Mouse (Mus musculus) heart, embryonic 15.5 days (tissue): Measurements from ENCODE around the gene Hspa13. TPM values are rescaled to one million over a fixed set of nuclear protein-coding genes. Genes with fewer than 3 reads are reported as not detected.
A peak's percentile ranks its signal among the peaks of the same experiment; 100 is the strongest.

Experiments used
- ATAC-seq: fragments of 200-750 bp; cut with Nextera tagmentation; replicated peaks from 2 replicates; pipeline ENCODE4 v1.8.0; 2017; ENCODE audit warnings: low read depth, moderate TSS enrichment; ENCODE audit not compliant: insufficient number of reproducible peaks, insufficient read depth, low FRiP score
- H3K27ac ChIP-seq: fragments of 300-500 bp; sonication (generic); 2 replicates; pipeline ENCODE4 v1.5.1; 2015; ENCODE audit warnings: mild to moderate bottlenecking, inconsistent platforms
- H3K27me3 ChIP-seq: fragments of 300-500 bp; sonication (generic); 2 replicates; pipeline ENCODE4 v1.6.1; 2015; ENCODE audit warnings: inconsistent platforms
- H3K36me3 ChIP-seq: fragments of 300-500 bp; sonication (generic); 2 replicates; pipeline ENCODE4 v1.6.1; 2015; ENCODE audit warnings: mild to moderate bottlenecking, inconsistent platforms
- H3K4me1 ChIP-seq: fragments of 300-500 bp; sonication (generic); replicated peaks from 2 replicates; pipeline ENCODE4 v1.6.1; 2015; ENCODE audit warnings: inconsistent platforms
- H3K4me2 ChIP-seq: fragments of 300-500 bp; sonication (generic); 2 replicates; pipeline ENCODE4 v1.6.1; 2015; ENCODE audit warnings: inconsistent platforms, mild to moderate bottlenecking, moderate library complexity
- H3K4me3 ChIP-seq: fragments of 300-500 bp; sonication (generic); 2 replicates; pipeline ENCODE4 v1.5.1; 2015; ENCODE audit warnings: mild to moderate bottlenecking, inconsistent platforms
- H3K9ac ChIP-seq: fragments of 300-500 bp; sonication (generic); 2 replicates; pipeline ENCODE4 v1.6.1; 2015; ENCODE audit warnings: mild to moderate bottlenecking, inconsistent platforms
- H3K9me3 ChIP-seq: fragments of 300-500 bp; sonication (generic); replicated peaks from 2 replicates; pipeline ENCODE4 v1.6.1; 2016; ENCODE audit warnings: inconsistent platforms
- WGBS: fragments of 180-500 bp; shearing (Covaris S2); methylation state at CpG from one replicate; pipeline ENCODE4 v1.1.7; 2015; ENCODE audit warnings: mixed read lengths; 5-methylcytosine and 5-hydroxymethylcytosine counted together
- polyA plus RNA-seq: library from polyadenylated mRNA; unstranded; fragments of >200 nt; fragmentation: Nextera tagmentation; extraction: Ambion mirVana; gene quantifications from 2 replicates; pipeline ENCODE4 v1.2.1, GENCODE M21; 2015

Hspa13 gene
- 18.0 and 18.8 TPM in 2 replicates for polyA plus RNA-seq

DNA sequence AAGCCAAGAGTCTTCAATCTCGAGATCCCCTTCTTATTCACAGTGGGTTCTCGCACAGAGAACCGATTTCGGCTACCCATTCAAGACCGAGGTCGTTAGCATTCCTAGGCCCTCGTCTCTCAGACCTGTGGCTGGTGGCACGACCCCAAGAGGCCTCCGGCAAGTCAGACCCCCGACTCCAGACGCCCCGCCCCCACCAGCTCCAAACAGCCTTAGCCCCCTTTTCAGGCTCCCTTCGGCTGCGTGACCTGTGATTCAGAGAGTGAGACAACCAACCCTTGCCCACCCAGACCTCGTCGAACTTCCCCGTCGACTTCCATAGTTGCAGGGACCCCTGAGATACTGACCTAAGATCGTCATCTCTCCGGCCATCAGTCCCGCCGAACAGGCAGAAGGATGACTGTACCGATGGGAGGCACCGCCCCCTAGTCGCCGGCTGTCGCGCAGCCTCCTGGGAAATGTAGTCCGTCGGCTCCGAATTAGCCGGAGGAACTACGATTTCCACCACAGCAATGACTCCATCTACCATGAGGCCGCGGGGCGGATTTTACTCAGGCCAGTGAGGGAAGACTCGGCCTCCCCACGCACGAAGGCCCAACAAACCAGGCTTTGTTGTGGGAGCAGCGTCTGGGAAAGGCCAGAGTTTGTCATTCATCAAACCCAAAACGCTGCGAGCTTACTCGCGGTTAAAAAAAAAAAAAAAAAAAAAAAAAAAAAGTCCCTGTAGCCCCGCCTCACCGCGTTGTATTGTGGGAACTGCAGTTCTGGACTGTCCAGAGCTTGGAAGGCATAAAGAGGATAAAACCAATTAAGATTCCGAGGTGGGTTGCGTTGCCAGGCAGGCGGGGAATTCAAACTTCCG is at the start of gene Hspa13:
Gene Hspa13, minus strand, starts transcription at position 717 of the 862 bp plus-strand sequence.
- Histone ChIP-seq H3K4me1 (peaks cover 6% of the 10 kb centered on the region; the same call in 1 of the 2 replicates), H3K27ac (peak within 1 kb of the TSS; percentile 69), H3K9ac (peak within 1 kb of the TSS; percentile 74), H3K27me3 (no peaks in the 10 kb centered on the region), H3K9me3 (no peaks in the 10 kb centered on the region), H3K4me3 (peak within 1 kb of the TSS; percentile 86), H3K4me2 (peak within 1 kb of the TSS; percentile 79), H3K36me3 (peaks cover 15% of the 10 kb centered on the region)
- under 1% methylated on average over 51 of the region's 51 CpGs for WGBS
- peak; percentile 98 for ATAC-seq

DNA sequence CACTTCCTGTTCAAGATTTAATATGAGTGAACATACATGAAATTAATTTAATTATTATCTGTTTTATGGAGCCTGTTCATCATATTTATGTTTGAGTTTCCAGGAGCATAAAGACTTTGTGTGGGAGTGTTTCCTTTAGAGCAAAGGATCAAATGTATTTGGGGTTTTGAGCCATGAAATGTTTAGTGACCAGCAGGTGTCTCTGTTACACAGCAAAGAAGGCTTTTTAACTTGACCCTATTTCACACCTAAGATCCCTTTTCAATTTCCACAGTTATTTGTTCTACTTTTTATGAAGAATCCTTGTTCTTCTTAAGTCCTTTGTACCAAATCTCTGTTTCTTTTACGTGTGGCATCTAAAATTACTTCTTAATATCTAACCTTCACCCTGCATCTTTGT is 12.4 kb upstream of the Hspa13 start:
- ATAC-seq, result no peak
- 50% methylated on average over 1 of the region's 1 CpGs for WGBS
- no peaks in the 10 kb centered on the region for H3K9me3 ChIP-seq

DNA sequence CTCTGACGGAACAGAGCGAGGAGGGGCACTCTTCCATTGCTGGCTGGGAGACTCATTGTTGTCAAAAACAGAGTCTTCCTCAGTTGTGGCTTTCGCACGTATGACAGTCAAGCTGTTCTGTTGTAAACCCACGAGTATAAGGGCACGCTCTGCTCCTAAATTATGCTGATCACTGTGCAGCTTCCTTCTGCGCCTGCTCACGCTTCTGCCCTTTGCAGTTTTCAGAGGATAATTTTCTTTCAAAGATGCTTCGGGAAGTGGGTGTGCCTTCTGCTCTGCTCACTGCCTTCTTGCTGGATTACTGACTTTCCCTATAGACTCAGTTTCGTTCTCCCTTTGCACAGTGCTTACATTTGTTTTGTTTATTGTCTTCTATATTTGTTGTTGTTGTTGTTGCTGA is 6.3 kb upstream of the Hspa13 start:
- ATAC-seq, result no peak

More for the DNA sequence above, 12.4 kb upstream of the Hspa13 start:
- Histone ChIP-seq H3K27me3 (no peaks in the 10 kb centered on the region), H3K27ac (no peak overlapping the region), H3K4me3 (no peak overlapping the region), H3K4me2 (no peak overlapping the region), H3K36me3 (no peaks in the 10 kb centered on the region), H3K9ac (no peak overlapping the region), H3K4me1 (no peaks in the 10 kb centered on the region)

DNA sequence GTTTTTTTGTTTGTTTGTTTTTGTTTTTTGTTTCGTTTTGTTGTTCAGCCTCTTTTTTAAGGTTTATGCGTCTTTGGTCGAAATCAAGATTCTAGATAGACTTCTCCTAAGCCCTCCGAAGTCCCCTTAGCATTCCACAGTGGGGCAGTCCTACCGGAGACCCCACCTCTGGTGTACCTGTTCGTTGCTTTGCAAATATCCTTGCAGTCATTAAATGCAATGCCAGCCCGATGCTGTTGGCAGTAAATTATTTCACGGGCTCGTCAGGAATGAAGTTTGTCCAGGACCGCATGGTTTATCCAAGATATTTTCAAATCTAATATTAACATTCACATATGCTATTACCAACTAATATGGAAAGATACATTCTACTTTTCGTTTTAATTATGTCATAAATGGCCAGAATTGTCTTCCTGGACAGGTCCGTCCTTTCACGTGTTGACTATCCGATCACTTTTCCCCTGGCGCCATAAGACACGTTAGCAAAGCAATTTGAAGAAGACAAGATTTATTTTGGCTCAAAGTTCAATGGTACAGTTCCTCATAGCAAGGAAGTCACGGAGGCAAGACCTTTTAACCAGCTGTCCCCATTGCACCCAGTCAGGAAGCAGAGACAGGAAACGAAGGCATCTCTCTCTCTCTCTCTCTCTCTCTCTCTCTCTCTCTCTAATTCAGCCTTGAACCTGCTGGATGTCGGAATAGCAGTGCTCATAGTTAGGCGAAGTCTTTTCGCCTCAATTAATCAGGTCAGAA is 522 bp upstream of the Hspa13 start:
- 19% methylated on average over 21 of the region's 21 CpGs for WGBS
- Histone ChIP-seq H3K27me3 (no peaks in the 10 kb centered on the region), H3K9me3 (no peaks in the 10 kb centered on the region), H3K27ac (peak overlapping the region; percentile 69), H3K4me2 (peak overlapping the region; percentile 79), H3K4me1 (peaks cover 6% of the 10 kb centered on the region; the same call in 1 of the 2 replicates), H3K4me3 (peak overlapping the region; percentile 86), H3K9ac (peak overlapping the region; percentile 44; the same call in 1 of the 2 replicates), H3K36me3 (peaks cover 14% of the 10 kb centered on the region)
- ATAC-seq, result no peak

More for the DNA sequence above, 6.3 kb upstream of the Hspa13 start:
- Histone ChIP-seq H3K9ac (no peak overlapping the region), H3K4me2 (no peak overlapping the region), H3K36me3 (no peaks in the 10 kb centered on the region), H3K9me3 (no peaks in the 10 kb centered on the region), H3K4me3 (no peak overlapping the region), H3K27me3 (no peaks in the 10 kb centered on the region), H3K27ac (no peak overlapping the region), H3K4me1 (no peaks in the 10 kb centered on the region)
- WGBS, result 86% methylated on average over 10 of the region's 10 CpGs

DNA sequence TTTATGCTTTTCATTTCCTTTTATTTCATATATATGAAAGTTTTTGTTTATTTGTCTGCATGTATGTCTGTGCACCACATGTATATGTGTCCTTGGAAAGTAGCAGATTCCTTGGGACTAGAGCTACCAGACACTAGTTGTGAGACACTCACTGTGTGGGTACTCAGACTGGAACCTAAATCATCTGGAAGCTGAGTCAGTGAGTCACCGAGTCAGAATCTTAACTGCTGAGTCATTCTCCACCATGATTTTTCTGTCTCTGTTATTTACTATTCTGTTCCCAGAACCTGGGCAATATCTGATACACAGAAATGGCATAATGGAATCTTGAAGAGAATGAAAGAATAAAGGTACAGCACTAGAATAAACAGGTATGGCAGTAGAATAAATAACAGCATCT is 14.0 kb downstream of the Hspa13 start:
- Histone ChIP-seq H3K9ac (no peak overlapping the region), H3K27me3 (no peaks in the 10 kb centered on the region), H3K9me3 (no peaks in the 10 kb centered on the region), H3K4me1 (no peaks in the 10 kb centered on the region), H3K27ac (no peak overlapping the region), H3K4me3 (no peak overlapping the region), H3K36me3 (peaks cover 12% of the 10 kb centered on the region), H3K4me2 (no peak overlapping the region)
- ATAC-seq, result no peak
- 65% methylated on average over 1 of the region's 1 CpGs for WGBS

DNA sequence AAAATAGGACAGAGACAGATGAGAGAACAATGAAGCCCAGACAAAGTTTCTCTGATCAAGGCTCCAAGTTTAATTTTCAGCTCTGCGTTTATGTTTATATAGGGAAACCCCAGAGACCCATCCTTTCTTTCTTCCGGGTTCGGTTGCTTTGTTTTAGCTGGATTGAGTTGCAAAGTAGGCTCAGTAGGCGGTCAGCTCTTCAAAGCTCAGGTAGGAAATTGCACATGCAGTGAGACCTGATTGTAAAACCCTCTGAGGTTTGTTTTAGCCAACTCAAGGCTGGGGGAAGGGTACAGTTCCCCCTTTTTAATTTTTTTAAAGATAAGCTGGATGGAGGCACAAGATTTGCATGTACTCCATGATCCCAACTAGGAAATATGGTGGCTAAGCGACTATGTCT is 16.8 kb downstream of the Hspa13 start:
- Histone ChIP-seq H3K27ac (no peak overlapping the region), H3K9me3 (no peaks in the 10 kb centered on the region), H3K9ac (no peak overlapping the region), H3K27me3 (no peaks in the 10 kb centered on the region), H3K4me1 (no peaks in the 10 kb centered on the region), H3K4me3 (no peak overlapping the region), H3K36me3 (no peaks in the 10 kb centered on the region; the same call in 1 of the 2 replicates), H3K4me2 (no peak overlapping the region)
- 56% methylated on average over 5 of the region's 5 CpGs for WGBS
- ATAC-seq, result no peak

DNA sequence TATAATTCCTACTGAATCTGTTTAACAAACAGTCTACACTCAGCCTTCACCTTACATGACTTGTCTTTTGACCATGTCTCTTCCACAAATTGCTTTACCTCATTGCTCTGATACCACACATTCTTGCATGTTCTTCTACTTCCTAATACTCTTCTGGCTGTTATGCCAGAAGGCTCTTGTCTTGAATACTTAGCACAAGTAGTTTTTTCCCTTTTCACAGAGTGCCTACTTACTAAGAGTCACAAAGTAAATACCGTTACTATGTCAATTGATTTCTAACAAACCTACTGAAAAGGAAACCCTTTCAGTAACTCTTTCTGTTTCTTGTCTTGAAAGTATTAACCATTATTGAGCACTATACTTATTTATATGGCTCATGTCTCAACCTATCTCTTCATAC is 18.0 kb downstream of the Hspa13 start:
- H3K27me3 ChIP-seq, result no peaks in the 10 kb centered on the region
- H3K36me3 ChIP-seq, result no peaks in the 10 kb centered on the region
- H3K4me2 ChIP-seq, result no peak overlapping the region
- no peaks in the 10 kb centered on the region for H3K4me1 ChIP-seq
- WGBS, result 91% methylated on average over 1 of the region's 1 CpGs
- H3K9ac ChIP-seq, result no peak overlapping the region
- H3K27ac ChIP-seq, result no peak overlapping the region
- ATAC-seq, result no peak
- H3K9me3 ChIP-seq, result no peaks in the 10 kb centered on the region
- H3K4me3 ChIP-seq, result no peak overlapping the region

DNA sequence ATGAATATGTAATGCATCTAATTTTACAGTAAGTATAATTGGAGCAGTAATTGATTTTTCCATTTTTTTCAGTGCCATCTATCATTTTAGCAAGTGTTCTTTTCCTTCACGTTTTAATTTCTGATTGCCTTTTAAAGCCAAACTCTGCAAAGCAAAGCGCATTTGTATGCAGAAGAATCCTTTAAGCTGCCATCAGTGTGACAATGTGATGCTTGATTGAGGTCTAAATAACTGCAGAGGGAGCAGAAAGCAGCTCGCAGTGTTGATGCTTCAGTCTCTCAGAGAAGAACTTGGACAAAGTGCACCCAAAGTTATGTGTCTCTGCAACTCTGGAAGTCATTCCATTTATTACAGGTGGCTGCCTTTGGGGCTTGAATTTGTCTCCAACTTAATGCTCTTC is 22.9 kb downstream of the Hspa13 start:
- Histone ChIP-seq H3K4me1 (no peaks in the 10 kb centered on the region), H3K27ac (no peak overlapping the region), H3K9me3 (no peaks in the 10 kb centered on the region), H3K27me3 (no peaks in the 10 kb centered on the region), H3K4me2 (no peak overlapping the region), H3K9ac (no peak overlapping the region), H3K4me3 (no peak overlapping the region), H3K36me3 (no peaks in the 10 kb centered on the region)
- no peak for ATAC-seq
- whole genome bisulfite sequencing, result 61% methylated on average over 3 of the region's 3 CpGs

DNA sequence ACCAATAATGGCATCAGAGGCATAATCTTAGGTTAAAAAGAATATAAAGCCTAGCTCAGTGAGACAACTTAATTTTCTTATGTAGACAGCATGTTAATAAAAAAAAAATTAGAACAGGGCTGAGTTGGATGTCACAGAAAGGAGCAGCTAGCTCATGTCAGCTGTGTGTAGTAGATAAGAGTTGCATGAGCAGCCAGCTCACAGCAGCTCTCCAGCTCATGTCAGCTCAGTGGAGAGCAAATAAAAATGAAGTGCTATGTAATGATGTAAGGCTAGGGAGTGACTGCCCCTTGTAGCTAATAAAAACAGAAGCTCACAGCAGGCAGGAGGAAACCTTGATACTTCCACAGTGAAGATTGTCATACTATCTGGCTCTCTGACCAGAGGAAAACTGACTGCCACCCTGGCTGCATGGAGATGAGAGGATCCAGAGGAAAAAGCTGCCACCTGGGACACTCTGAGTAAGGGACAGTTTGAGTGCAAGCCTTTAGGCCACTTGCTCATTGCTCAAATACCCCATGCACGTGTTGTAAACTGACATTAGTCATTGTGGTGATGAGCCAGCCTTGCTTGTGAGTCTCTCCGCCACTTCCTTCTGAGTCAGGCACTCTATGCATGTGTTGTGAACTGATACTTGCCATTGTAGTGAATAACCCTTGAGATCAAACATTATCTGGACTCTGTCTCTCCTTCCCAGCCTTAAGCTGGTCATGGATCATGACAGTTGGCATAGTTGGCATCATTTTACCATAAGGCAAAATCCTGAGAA is 49.3 kb downstream of the Hspa13 start:
- H3K9me3 ChIP-seq, result no peaks in the 10 kb centered on the region
- no peak overlapping the region for H3K27ac ChIP-seq
- no peaks in the 10 kb centered on the region for H3K36me3 ChIP-seq
- no peaks in the 10 kb centered on the region for H3K4me1 ChIP-seq
- H3K27me3 ChIP-seq, result no peaks in the 10 kb centered on the region
- no peak overlapping the region for H3K4me3 ChIP-seq
- 55% methylated on average over 2 of the region's 2 CpGs for WGBS
- no peak overlapping the region for H3K4me2 ChIP-seq
- no peak overlapping the region for H3K9ac ChIP-seq
- ATAC-seq, result no peak

DNA sequence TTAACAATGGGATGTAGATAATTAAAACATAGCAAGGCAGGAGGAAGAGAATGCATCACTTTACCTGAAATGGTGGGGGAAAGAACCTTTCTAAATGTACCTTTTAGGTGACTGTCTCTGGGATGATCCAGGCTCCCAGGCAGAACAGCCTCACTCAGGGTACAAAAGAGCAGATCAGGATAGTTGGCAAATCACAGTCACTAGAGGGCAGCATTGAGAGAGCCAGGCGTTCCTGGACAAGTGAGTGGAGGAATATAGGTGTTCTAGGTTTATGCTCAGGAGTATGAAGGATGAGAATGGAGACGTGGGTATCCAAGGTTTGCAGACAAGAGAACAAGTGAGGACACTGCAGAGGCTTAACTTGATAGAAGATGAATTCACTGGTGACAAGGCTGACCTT is 70.7 kb downstream of the Hspa13 start:
- 19% methylated on average over 2 of the region's 2 CpGs for WGBS
- Histone ChIP-seq H3K36me3 (no peaks in the 10 kb centered on the region), H3K9me3 (no peaks in the 10 kb centered on the region)

More for the DNA sequence above, 70.7 kb downstream of the Hspa13 start:
- Histone ChIP-seq H3K4me3 (no peak overlapping the region), H3K9ac (no peak overlapping the region), H3K4me2 (no peak overlapping the region), H3K27ac (no peak overlapping the region), H3K27me3 (no peaks in the 10 kb centered on the region), H3K4me1 (no peaks in the 10 kb centered on the region)
- ATAC-seq, result no peak; the same call in 1 of the 2 replicates
